Mouse (Mus musculus) ES-Bruce4 (cell line): ENCODE measurements around the gene Zbtb9.

Experiments used
- CTCF ChIP-seq: IDR thresholded peaks from one replicate; pipeline ENCODE4 v1.8.1; 2011; ENCODE audit warnings: low read depth, low read length
- POLR2A ChIP-seq: IDR thresholded peaks from one replicate; pipeline ENCODE4 v1.8.1; 2011; ENCODE audit warnings: low read length; ENCODE audit not compliant: insufficient read depth

- TF ChIP-seq POLR2A (no peak), CTCF (no peak)
Observed at GRCm38 (mm10) chr17:26938731-26939130, 34.2 kb upstream of the Zbtb9 start.
